Mouse (Mus musculus) limb, embryonic 15.5 days (tissue): Measurements from ENCODE around the gene Prkar1a. TPM values are rescaled to one million over a fixed set of nuclear protein-coding genes. Genes with fewer than 3 reads are reported as not detected.
A peak's percentile ranks its signal among the peaks of the same experiment; 100 is the strongest.

Experiments
- ATAC-seq: fragments of 200-750 bp; cut with Nextera tagmentation; 2 replicates; pipeline ENCODE4 v1.8.0; 2017; ENCODE audit warnings: low read depth, moderate TSS enrichment; ENCODE audit not compliant: insufficient number of reproducible peaks, low FRiP score, low TSS enrichment
- H3K27ac ChIP-seq: fragments of 300-500 bp; sonication (generic); 2 replicates; pipeline ENCODE4 v1.5.1; 2015; ENCODE audit warnings: moderate library complexity, mild to moderate bottlenecking, inconsistent platforms
- H3K27me3 ChIP-seq: fragments of 300-500 bp; sonication (generic); 2 replicates; pipeline ENCODE4 v1.6.1; 2015; ENCODE audit warnings: inconsistent platforms
- H3K36me3 ChIP-seq: fragments of 300-500 bp; sonication (generic); 2 replicates; pipeline ENCODE4 v1.6.1; 2015; ENCODE audit warnings: inconsistent platforms
- H3K4me1 ChIP-seq: fragments of 300-500 bp; sonication (generic); 2 replicates; pipeline ENCODE4 v1.6.1; 2015; ENCODE audit warnings: inconsistent platforms
- H3K4me2 ChIP-seq: fragments of 300-500 bp; sonication (generic); 2 replicates; pipeline ENCODE4 v1.6.1; 2015; ENCODE audit warnings: mild to moderate bottlenecking, inconsistent platforms
- H3K4me3 ChIP-seq: fragments of 300-500 bp; sonication (generic); 2 replicates; pipeline ENCODE4 v1.5.1; 2015; ENCODE audit warnings: mild to moderate bottlenecking, inconsistent platforms
- H3K9ac ChIP-seq: fragments of 300-500 bp; sonication (generic); 2 replicates; pipeline ENCODE4 v1.6.1; 2015; ENCODE audit warnings: inconsistent platforms
- H3K9me3 ChIP-seq: fragments of 300-500 bp; sonication (generic); 2 replicates; pipeline ENCODE4 v1.6.1; 2016; ENCODE audit warnings: inconsistent platforms
- WGBS: fragments of 180-500 bp; shearing (Covaris S2); methylation state at CpG from one replicate; pipeline ENCODE4 v1.1.7; 2015; 5-methylcytosine and 5-hydroxymethylcytosine counted together
- polyA plus RNA-seq: library from polyadenylated mRNA; unstranded; fragments of >200 nt; fragmentation: Nextera tagmentation; extraction: Ambion mirVana; gene quantifications from 2 replicates; pipeline ENCODE4 v1.2.1, GENCODE M21; 2015

Gene Prkar1a
- polyA plus RNA-seq, 1 experiment from 2014 or later, result 309 TPM

- WGBS, result 50% methylated on average over 10 of the region's 10 CpGs
- H3K9me3 ChIP-seq, result no peaks in the 10 kb centered on the region
- H3K9ac ChIP-seq, result no peak overlapping the region
- no peak overlapping the region for H3K4me2 ChIP-seq
- no peaks in the 10 kb centered on the region for H3K36me3 ChIP-seq
- no peak overlapping the region for H3K27ac ChIP-seq
- H3K27me3 ChIP-seq, result no peaks in the 10 kb centered on the region
- H3K4me3 ChIP-seq, result no peak overlapping the region
- 0 out of 2 replicates have a peak, but pooled peaks cover 6% of the 10 kb centered on the region for H3K4me1 ChIP-seq
- ATAC-seq, result no peak
These were observed 53.0 kb downstream of the Prkar1a start for GRCm38 (mm10) chr11:109702031-109702815.

- Histone ChIP-seq H3K9me3 (no peaks in the 10 kb centered on the region), H3K4me1 (0 out of 2 replicates have a peak, but pooled peaks cover 6% of the 10 kb centered on the region), H3K27ac (no peak overlapping the region), H3K4me2 (no peak overlapping the region), H3K27me3 (no peaks in the 10 kb centered on the region), H3K9ac (no peak overlapping the region), H3K36me3 (no peaks in the 10 kb centered on the region), H3K4me3 (no peak overlapping the region)
- no peak for ATAC-seq
- WGBS, result 64% methylated on average over 9 of the region's 9 CpGs
These were observed 54.6 kb downstream of the Prkar1a start for GRCm38 (mm10) chr11:109703845-109704244.

- H3K4me2 ChIP-seq, result no peak overlapping the region
- H3K36me3 ChIP-seq, result no peaks in the 10 kb centered on the region
- H3K4me1 ChIP-seq, result 0 out of 2 replicates have a peak, but pooled peaks cover 6% of the 10 kb centered on the region
- ATAC-seq, result no peak
- no peak overlapping the region for H3K4me3 ChIP-seq
- H3K27ac ChIP-seq, result no peak overlapping the region
- 88% methylated on average over 22 of the region's 22 CpGs for WGBS
- no peaks in the 10 kb centered on the region for H3K9me3 ChIP-seq
- no peaks in the 10 kb centered on the region for H3K27me3 ChIP-seq
- no peak overlapping the region for H3K9ac ChIP-seq
These were observed 55.4 kb downstream of the Prkar1a start for GRCm38 (mm10) chr11:109704311-109705205.

GRCm38 (mm10) chr11:109705336-109706054 lies 56.3 kb downstream of the Prkar1a start:
- Histone ChIP-seq H3K4me1 (0 out of 2 replicates have a peak, but pooled peaks cover 6% of the 10 kb centered on the region), H3K27me3 (no peaks in the 10 kb centered on the region), H3K9ac (no peak overlapping the region), H3K4me3 (no peak overlapping the region), H3K27ac (no peak overlapping the region), H3K9me3 (no peaks in the 10 kb centered on the region), H3K36me3 (no peaks in the 10 kb centered on the region), H3K4me2 (no peak overlapping the region)
- 73% methylated on average over 9 of the region's 9 CpGs for WGBS
- ATAC-seq, result no peak

DNA sequence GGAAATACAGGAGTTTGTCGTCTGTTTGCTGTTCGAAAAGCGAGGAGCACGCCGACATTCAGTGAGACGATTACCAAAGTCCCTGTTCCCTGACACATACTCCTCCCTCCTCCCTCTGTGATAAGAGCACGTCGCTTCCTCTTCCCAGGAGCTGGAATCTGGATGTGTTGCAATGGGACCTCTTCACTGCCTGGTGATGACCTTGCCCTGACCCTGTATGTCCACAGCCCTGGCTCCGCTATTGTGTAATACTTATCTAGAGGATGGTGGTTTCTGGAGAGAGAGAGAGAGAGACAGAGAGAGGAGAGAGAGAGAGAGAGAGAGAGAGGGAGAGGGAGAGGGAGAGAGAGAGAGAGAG lies 56.8 kb downstream of the Prkar1a start:
- Histone ChIP-seq H3K9ac (no peak overlapping the region), H3K4me2 (no peak overlapping the region), H3K36me3 (no peaks in the 10 kb centered on the region), H3K4me3 (no peak overlapping the region), H3K9me3 (no peaks in the 10 kb centered on the region), H3K4me1 (0 out of 2 replicates have a peak, but pooled peaks cover 6% of the 10 kb centered on the region), H3K27ac (no peak overlapping the region), H3K27me3 (no peaks in the 10 kb centered on the region)
- no peak for ATAC-seq
- 78% methylated on average over 9 of the region's 9 CpGs for WGBS

DNA sequence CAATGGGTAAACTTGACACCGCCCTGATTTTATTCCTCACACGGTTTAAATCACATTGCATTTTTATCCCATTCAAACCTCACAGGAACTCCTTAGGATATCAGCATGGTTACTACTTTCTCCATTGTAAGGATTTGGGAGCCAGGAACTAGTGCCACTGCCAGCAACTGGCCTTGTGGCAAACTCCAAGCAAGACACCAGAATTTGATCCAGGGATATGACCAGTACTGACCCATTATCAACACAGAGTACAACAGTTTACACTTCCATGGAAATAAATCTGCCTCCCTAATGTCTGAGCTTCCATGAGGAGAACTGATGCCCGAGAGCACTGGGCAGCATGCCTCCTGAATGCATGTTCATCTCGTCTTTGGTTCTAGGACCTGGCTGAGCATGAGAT lies 57.4 kb downstream of the Prkar1a start:
- Histone ChIP-seq H3K27ac (no peak overlapping the region), H3K27me3 (no peaks in the 10 kb centered on the region), H3K36me3 (no peaks in the 10 kb centered on the region), H3K4me2 (no peak overlapping the region), H3K4me3 (no peak overlapping the region), H3K9me3 (no peaks in the 10 kb centered on the region), H3K9ac (no peak overlapping the region), H3K4me1 (0 out of 2 replicates have a peak, but pooled peaks cover 6% of the 10 kb centered on the region)
- 79% methylated on average over 4 of the region's 4 CpGs for WGBS
- no peak for ATAC-seq

GRCm38 (mm10) chr11:109707442-109707841 lies 58.2 kb downstream of the Prkar1a start:
- ATAC-seq, result no peak
- H3K4me3 ChIP-seq, result no peak overlapping the region
- 0 out of 2 replicates have a peak, but pooled peaks cover under 1% of the 10 kb centered on the region for H3K4me1 ChIP-seq
- H3K27ac ChIP-seq, result no peak overlapping the region
- H3K27me3 ChIP-seq, result no peaks in the 10 kb centered on the region
- WGBS, result 66% methylated on average over 3 of the region's 3 CpGs
- H3K36me3 ChIP-seq, result no peaks in the 10 kb centered on the region
- H3K9me3 ChIP-seq, result no peaks in the 10 kb centered on the region
- H3K4me2 ChIP-seq, result no peak overlapping the region
- no peak overlapping the region for H3K9ac ChIP-seq

DNA sequence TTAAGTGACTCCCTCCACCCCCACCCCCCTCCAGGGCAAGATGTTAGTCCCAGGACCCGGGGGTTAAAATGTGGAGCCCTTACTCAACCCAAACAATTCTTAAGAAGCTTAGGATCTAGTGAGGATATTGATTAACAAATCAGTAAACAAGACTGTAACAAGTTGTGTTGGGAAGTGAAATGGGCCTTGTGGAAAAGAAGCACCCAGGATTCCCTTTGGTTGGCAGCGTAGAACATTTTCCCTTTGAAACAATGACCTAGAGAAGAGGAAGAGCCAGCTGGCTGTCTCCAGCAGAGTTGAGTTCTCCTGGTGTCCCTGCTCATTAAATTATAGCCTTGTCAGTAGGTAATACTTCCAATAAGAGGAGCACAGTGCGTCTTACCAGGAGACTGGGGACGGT lies 59.6 kb downstream of the Prkar1a start:
- 91% methylated on average over 4 of the region's 4 CpGs for WGBS
- no peaks in the 10 kb centered on the region for H3K9me3 ChIP-seq
- peaks cover 3% of the 10 kb centered on the region for H3K4me1 ChIP-seq
- no peaks in the 10 kb centered on the region for H3K27me3 ChIP-seq
- H3K36me3 ChIP-seq, result no peaks in the 10 kb centered on the region
- H3K27ac ChIP-seq, result no peak overlapping the region
- H3K4me3 ChIP-seq, result no peak overlapping the region
- ATAC-seq, result no peak
- no peak overlapping the region for H3K9ac ChIP-seq
- no peak overlapping the region for H3K4me2 ChIP-seq

DNA sequence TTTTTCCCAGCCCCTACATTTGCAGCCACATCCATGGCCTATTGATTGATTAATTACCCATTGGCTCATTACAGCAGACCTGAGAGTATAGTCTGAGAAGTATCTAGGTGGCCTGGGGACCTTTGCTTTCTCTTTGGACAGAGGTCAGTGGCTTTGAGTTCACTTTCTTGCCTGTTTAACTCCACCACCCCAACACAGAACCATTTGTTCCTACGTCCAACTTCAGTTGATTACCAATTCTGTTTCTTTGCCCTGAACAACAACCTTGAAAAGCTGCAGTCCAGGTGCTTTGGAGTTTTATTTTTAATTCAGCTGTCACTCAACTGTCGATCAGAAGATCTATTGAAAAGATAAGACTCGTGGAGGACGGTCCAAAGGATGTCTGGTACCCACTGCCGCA lies 60.3 kb downstream of the Prkar1a start:
- no peaks in the 10 kb centered on the region for H3K36me3 ChIP-seq
- no peak overlapping the region for H3K4me2 ChIP-seq
- H3K27me3 ChIP-seq, result no peaks in the 10 kb centered on the region
- H3K27ac ChIP-seq, result no peak overlapping the region
- peaks cover 10% of the 10 kb centered on the region for H3K4me1 ChIP-seq
- 79% methylated on average over 5 of the region's 5 CpGs for WGBS
- H3K4me3 ChIP-seq, result no peak overlapping the region
- ATAC-seq, result no peak
- no peak overlapping the region for H3K9ac ChIP-seq
- H3K9me3 ChIP-seq, result no peaks in the 10 kb centered on the region

GRCm38 (mm10) chr11:109714341-109715247 lies 65.4 kb downstream of the Prkar1a start:
- Histone ChIP-seq H3K27me3 (0 out of 2 replicates have a peak, but pooled peaks cover 3% of the 10 kb centered on the region), H3K36me3 (no peaks in the 10 kb centered on the region), H3K9me3 (no peaks in the 10 kb centered on the region), H3K27ac (peak overlapping the region; percentile 77), H3K4me3 (no peak overlapping the region), H3K4me2 (peak overlapping the region; percentile 20; the same call in 1 of the 2 replicates), H3K9ac (no peak overlapping the region), H3K4me1 (peaks cover 38% of the 10 kb centered on the region)
- WGBS, result 35% methylated on average over 17 of the region's 17 CpGs
- peak; percentile 84 for ATAC-seq
